Mouse (Mus musculus) layer of hippocampus, adult 9-10 months (tissue): ENCODE results near the gene Atp9a.

ENCODE experiments used
- DNase-seq: peaks from one replicate; pipeline ENCODE4 v3.0.0; 2022; ENCODE audit warnings: low spot score

The Atp9a gene

DNA sequence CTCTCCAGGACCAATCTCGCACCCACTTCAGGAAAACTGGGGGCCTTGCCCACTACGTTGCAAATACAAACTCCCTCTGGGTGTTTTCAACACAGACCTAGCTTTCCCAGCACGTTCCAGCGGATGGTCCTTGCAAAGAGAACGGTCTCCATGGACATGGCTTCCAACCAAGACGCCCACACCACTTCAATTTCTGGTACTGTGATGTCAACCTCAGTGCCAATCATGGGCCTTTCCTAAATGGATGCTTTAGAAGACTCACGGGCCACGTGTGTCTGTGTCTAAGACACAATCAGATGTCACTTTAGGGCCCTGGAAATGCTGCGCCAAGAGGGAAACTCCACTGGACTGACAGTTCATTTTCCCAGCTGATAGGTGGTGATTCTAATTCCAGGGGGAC is 60.7 kb downstream of the Atp9a start:
- no peak for DNase-seq

DNA sequence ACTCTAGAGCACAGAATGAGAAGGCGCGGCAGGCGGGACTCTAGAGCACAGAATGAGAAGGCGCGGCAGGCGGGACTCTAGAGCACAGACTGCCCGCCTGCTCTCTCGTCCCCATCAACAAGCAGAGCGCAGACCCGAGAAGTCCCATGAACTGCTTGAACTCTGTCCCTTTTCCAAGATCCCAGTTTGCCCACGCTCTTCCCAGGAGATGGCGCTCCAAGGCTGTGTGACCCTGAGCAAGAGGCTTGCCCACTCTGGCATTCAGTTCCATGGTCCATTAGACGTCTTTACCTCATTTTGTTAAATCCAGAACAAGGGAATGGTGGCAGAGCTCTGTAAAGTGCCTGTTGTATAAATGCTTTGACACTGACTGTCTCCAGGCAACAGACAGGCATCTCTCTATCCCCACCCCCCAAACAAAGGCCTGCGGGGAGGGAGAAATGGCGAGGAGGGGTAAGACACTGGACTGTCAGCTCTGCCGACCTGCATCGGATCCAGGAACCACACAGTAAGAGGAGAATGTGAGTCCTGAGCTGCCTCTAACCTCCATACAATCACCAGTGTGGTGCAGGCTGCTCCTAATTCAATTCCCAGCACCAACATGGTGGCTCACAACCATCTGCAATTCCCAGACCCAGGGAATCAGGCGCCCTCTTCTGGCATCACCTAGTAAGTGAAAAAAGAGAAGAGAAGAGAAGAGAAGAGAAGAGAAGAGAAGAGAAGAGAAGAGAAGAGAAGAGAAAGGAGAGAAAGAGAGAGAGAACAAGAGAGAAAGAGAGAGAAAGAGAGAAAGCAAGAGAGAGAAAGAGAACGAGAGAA is 62.6 kb downstream of the Atp9a start:
- no peak for DNase-seq

DNA sequence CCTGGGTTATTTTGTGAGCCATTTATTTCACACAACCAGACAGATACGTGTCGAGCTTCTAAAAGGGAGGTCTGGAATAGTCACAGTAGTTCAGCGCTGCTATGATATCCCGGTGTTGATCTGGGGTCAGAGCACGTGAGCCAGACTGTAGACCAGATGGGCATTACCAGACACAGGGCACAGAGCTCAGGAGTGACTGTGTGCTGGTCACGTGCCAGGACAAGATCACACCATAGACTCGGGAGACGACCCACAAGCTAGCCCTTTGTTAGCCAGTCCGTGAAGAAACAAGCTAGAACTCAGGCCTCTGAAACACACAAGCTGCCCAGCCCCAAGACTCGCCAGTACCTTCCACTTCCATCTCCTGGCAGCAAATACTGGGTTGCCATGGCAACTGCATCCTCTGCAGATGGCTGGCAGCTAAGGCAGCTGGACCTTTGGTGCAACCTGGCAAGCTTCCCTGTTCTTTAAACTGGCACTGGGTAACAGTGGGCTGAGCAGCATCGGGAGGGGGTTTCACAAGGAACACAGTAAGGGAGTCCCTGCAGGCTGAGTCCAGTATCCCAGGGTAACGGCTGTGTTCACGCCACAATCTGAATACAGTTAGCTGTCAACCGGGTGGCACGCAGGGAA is 63.4 kb downstream of the Atp9a start:
- peak; percentile 32 for DNase-seq

DNA sequence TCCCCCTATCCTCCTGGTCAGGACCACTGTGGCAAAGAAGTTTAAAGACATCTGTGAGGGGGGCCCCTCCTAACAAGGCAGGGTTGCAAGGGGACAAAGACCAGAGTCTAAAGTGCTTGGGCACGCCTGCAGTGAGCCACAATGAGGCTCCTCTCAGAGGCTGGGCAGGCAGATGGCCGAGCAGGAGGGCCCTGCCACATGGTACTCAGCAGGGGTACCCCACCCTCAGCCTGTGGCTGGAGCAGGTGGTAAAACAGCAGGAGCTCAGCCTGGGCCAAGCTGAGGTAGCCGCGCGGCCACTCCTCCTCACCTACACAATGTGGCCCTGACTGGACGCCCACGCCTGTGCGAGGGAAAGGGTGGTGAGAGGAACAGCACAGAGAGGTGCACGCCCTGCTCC is 64.6 kb downstream of the Atp9a start:
- DNase-seq = no peak

DNA sequence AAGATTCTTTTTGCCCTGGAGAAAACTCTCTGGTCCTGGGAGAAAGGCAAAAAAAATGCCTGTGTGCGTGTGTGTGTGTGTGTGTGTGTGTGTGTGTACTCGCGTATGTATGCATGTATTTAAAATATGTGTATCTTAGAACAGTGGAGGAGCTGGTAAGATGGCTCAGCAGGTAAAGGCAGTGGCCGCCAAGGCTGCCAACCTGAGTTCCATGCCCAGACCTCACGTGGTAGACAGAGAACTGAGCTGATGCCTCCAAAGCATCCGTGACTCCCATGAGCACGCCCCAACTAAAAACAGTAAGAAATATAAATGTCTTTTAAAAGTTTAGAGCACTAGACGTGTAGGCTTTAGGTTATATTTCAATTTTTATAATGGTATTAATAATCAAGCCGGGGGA is 70.5 kb downstream of the Atp9a start:
- DNase-seq = no peak

DNA sequence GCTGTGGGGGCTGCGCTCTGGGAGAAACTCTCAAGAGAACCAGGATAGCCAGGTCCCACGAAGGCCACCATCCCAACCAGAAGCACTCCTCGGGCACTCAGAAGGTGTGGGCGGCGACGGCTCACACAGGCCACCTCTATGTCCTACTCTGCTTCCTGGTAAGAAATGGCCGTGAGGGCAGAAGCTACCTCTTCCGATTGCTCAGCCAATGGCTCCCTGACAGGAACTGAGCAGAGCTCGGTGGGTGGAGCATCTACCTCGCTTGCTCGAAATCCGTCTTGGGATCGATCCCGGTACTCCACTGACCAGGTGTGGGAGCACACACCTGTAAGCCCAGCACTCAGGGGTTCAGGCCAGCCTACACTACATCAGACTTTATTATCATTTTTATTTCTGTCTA is 72.0 kb downstream of the Atp9a start:
- no peak for DNase-seq

DNA sequence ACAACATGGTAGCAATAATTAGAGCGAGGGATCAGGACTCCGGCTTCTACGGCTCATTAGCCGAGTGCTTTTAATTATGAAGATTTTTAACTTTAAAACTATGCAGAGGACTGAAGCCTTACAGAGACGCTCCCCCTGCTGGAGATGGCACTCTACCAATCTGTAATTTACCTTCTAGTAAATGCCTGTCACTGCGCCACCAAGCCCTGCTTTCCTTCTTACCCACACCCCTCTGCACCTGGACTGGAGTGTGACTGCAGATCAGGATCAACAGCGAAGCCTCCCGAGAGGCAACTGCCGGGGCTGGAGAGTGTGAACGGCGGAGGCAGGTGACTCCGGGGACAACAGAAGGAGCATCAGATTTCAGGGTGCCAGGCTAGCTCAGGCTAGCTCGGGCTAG is 72.4 kb downstream of the Atp9a start:
- no peak for DNase-seq

DNA sequence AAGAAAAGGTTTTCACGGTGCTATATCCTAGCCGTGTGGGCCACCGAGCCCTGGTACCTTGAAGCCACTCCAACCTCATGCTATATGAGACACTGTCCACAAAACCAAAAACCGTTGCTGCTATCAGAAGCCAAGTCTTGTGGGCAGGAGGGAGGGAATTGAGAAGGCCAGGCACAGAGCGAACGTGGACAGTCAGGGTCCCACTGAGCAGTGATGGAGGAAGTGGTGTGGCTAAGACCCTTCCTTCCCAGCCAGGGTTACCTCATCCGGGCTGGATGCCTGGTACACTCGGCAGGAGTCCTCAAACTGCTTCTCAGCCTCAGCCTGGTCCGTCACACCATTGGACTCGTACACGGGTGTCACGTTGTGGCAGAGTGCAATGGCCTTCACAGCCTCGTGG is 74.5 kb downstream of the Atp9a start:
- DNase-seq = no peak

DNA sequence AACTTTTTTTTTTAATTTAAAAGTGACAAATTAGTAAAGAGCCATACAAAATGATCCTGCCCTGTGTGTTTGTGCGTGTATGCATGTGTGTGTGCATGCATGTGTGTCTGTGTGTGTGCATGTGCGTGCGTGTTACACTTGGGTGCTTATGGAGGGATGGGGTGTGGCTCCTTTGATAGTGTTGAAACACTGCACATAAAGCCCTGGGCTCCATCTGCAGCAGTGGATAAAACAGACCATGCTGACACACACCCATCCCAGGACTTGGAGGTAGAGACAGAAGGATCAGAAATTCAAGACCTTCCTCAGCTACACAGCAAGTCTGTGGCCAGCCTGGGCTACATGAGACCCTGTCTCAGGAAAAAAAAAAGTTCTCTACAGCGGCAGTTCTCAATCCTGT is 76.5 kb downstream of the Atp9a start:
- DNase-seq = no peak

DNA sequence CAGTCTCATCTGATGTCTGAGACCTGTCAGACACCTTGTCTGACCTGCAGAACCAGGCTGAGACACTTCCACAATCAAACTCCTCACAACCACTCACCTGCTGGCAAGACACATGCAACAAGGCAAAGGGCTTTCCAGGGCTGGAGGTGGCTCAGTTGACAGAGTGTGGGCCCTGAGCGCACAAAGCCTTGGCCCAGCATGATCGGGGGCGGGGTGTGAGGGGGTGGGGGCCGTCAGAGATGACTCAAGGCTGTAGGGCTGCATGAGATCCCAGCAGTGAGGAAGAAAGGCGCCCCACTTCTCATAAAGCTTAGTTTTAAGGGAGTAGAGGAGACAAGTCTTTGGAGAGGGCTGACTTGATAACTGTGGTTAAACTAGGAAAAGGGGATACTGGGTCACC is 78.5 kb downstream of the Atp9a start:
- no peak for DNase-seq

DNA sequence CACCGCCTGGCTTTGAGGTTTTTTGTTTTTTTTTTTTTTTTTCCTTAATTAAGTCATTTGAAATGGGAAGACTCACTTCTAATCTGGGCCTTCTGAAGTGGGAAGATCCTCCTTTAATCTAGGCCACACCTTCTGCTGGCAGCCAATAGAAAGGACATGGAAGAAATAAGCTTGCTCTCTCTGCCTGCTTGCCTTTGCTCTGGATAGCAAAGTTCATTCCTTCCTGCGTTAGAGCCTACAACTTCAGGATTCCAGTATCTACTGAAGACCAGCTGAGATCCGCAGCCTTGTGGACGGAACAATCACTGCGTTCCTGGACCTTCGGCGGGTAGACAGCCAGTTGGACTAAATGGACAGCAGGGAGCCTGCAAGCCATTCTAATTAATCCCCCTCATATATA is 79.0 kb downstream of the Atp9a start:
- DNase-seq = no peak

DNA sequence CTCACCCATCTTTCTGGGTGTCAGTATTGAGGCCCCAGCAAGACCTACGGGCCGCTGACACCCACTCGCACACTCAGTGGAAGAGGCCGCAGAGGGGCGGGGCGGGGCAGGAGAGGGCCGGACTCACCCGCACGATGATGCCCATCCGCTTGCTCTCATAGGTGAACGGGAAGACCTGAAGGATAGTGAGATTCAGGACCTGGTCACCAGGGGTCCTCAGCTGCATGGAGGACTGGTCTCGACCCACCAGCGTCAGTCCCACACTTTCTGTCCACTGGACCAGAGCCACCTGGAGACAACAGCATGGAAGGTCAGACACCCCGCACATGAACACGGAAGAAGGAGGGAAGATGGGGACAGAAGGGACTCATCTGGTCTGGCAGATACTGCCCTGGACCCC is 80.4 kb downstream of the Atp9a start:
- DNase-seq = no peak

DNA sequence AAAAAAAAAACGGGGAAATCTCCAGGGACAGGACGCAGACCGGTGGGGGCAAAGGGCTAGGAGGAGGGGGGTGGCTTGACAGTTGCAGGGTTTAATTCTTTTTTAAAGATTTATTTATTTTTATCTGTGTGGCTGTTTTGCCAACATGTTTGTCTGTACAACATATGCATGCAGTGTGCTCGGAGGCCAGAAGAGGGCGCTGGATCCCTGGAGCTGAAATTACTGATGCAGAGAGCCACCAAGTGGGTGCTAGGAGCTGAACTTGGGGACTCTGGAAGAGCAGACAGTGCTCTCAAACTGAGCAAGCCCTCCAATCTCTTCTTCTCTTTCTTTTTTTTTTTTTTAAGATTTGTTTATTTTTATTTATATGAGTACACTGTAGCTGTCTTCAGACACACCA is 81.9 kb downstream of the Atp9a start:
- DNase-seq = no peak

DNA sequence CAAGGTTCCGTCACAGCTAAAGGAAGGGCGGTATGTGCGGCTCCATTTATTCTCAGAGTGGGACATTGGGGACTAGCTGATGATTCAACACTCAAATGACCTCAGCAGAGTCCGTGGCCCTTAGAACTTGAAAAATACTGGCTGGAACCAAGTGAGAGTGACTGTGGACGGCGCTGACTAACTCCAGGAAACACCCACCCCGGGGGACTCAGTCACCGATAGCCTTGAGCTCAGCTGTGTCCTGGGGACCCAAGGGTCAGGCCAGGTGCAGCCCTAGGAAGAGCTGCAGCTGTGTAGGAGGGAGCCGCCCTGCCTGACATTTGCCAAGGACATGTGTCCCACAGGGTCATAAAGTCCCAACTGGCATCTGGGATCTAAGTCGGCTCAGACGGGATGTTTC is 83.7 kb downstream of the Atp9a start:
- DNase-seq = no peak

DNA sequence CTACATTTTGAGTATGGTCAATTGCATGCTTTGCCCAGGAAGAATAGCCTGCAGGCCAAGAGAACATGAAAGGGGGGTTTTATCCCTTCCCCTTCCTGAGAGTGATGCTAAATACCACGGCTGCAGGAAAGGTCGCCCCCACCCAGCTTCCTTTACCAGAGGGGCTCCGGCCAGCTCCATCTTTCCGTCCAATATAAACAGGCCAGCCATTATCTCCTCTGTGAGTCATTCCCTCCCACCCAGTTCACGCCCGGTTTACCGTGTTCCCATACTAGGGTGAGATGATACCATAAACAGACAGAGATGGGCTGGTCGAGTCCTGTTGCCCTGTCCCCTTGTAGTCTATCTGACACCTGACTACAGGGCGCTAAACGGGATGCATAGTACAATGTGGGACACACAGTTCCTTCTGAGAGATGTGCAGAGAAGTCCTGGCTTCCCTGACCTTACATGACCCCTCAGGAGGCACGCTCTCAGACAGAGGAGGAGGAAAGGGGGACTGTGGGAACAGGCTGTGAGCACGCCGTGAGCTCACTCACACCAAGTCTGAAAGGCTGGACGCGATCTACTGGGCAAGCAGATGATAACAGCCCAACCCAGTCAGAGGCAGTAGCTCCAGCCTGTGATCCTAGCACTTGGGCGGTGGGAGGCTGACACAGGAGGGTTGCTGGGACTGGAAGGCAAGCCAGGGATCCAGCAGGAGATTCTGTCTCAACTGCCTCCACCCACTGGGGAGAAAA is 85.5 kb downstream of the Atp9a start:
- DNase-seq = no peak

DNA sequence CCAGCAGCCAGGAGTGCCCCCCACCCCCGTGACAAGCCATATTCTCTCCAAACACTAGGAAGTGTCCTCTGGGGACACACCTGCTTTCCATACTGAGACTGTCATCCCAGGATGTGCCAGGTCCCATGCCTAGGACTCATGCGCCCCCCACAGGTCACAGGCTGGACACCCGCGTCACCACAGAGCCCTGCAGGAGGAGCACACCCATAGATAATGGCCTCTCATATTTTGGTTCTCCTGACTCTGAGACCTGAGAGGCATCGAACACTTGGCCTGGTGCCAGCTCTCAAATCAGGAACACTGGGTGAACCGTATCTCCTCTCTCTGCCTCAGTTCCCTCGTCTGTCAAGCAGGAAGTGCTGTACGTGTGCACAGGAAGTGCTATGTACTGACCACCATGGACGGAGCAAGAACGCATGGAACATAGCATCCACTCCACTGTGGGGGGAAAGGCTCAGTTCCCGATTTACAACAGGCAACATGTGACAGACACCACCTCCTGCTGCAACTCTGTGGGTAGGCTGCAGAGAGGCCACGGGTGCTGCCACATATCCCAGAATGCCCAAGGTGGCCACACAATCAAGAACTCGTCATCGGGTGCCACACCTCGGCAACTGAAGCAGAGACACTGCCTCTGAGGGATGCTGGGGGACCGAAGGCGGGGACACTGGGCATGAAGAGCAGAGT is 87.1 kb downstream of the Atp9a start:
- DNase-seq = no peak

DNA sequence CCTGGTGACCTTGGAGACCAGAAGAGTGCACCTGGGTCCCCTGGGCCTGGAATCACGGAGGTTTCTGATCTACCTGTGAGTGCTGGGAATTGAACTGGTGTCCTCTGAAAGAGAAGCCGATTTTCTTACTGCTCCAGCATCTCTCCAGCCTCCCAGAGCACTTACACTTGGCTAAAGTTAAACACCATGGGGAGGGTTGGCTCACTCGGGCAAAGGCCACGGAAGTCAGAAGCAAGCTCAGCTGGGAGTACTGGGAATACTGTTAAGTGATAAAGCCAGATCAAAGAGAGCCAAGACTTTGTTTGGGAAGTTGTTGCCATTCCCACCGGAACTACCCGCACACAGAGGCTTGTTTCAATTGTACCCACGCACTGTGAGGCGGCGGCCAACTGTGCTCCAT is 87.7 kb downstream of the Atp9a start:
- no peak for DNase-seq

DNA sequence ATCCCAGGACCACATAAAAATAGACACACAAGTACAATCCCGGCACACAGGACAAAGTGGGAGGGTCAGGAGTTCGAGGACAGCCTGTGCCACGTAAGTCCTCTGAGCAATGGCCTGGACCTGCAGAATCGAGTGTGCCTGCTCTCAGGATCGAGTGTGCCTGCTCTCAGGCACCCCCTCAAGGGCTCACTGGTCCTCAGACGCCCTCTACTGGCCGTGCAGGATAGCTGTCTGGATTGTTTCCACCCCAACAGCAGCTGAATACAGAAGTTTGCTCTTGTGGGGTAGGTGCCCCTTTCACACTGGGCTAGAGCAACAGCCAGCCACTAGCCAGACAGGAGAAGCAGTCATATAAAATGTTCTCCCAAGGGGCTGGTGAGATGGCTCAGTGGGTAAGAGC is 90.5 kb downstream of the Atp9a start:
- DNase-seq = no peak

DNA sequence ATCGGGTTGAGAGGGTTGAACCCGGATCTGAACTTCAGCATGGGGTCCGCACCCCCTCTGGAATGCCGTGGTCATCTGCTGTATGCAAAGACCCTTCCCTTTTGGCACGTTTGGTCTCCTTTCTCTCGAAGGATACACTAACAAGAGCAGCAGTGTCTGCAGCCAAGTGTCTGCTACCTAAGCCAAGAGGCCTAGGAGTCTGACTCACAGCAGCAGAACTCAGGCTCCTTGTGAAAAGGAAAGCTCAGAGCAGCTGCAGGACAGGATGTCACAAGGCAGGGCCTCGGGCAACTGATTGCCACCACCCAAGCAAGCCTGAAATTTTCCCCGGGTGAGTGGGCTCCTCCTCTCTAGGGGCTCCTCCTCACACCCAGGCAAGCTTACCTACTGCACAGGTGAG is 94.0 kb downstream of the Atp9a start:
- no peak for DNase-seq

DNA sequence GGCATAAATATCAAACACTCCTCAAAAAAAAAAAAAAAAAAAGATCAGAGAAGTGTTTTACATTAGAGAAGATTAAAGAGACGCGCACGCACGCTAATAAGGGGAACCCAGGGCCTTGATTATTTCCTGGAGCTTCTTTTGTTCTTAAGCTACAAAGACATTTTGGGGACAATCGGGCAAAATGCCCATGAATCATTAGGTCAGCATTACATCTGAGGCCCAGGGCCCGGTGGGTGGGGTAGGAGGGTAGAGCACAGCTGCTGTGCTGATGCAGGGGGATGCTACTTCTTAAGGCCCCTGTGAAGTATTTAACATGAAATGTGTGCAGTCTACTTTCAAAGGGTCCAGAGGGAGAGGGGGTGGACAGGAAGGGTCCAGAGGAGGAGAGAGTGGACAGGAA is 97.4 kb downstream of the Atp9a start:
- DNase-seq = no peak

DNA sequence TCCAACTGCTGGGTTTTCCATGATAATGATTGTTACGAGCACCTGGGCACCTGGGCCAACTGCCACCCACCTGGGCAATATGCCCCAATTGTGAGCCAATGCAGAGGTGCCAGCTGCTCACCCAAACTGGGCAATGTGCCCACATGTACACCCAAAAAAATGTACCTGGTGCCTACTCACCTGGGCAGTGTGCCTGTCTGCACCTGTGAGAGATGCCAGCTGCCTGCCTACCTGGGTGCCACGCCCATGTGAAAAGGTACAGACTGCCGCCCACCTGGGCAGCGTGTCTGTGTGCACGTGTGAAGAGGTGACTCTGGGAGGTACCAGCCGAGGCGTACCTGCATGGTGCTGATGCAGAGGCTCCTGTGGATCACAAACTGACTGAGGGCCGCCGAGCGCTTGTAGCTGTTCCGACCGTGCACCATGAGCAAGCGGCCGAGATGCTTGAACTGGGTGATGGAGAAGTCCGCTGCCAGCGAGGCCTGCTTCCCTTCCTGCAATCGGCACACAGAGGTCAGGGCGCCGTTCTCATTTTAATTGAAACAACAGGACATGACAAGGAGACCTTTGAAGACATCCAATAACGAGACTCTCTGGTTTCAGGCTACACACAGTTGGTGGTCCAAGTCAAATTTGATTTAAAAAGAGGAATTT is 98.6 kb downstream of the Atp9a start:
- no peak for DNase-seq

DNA sequence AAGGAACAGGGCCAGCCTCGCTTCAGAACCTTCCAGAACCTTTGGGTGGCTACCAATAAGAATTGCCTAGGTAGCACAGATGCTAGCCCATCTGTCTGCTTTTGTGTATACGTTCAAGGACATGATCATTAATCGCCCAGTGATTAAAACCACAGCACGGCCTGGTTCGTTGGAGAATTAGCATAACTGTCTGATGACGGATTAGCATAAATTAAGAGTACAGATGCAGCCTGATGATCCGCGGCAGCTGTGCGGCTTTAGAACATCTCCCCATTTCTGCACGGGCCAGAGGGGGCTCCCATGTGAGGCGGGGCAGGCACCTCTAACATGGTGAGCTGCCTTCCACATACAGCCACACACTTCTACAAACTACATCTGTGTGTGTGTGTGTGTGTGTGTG is 100.0 kb downstream of the Atp9a start:
- no peak for DNase-seq
